Mouse (Mus musculus) liver, embryonic 14.5 days (tissue): ENCODE data around the gene Ddit4. TPM values are rescaled to one million over a fixed set of nuclear protein-coding genes. Genes with fewer than 3 reads are reported as not detected.
A peak's percentile ranks its signal among the peaks of the same experiment; 100 is the strongest.

ENCODE experiments used
- ATAC-seq: fragments of 200-750 bp; cut with Nextera tagmentation; 2 replicates; pipeline ENCODE4 v1.8.0; 2017; ENCODE audit warnings: moderate number of reproducible peaks, mild to moderate bottlenecking, moderate library complexity; ENCODE audit not compliant: insufficient read depth
- DNase-seq, 3 experiments: peaks; one replicate each; pipeline ENCODE4 v3.0.0-alpha.2; 2012 to 2013; ENCODE audit warnings: low read depth in 3 of 3, low spot score in 3 of 3
- H3K27ac ChIP-seq: fragments of 300-500 bp; sonication (generic); 2 replicates; pipeline ENCODE4 v1.5.1; 2014; ENCODE audit warnings: moderate library complexity, mild to moderate bottlenecking, control low read depth, inconsistent platforms
- H3K27me3 ChIP-seq: fragments of 300-500 bp; sonication (generic); 2 replicates; pipeline ENCODE4 v1.6.1; 2014; ENCODE audit warnings: mild to moderate bottlenecking, low read length, moderate library complexity; ENCODE audit not compliant: control insufficient read depth, insufficient read depth
- H3K36me3 ChIP-seq: fragments of 300-500 bp; sonication (generic); replicated peaks from 2 replicates; pipeline ENCODE4 v1.6.1; 2014; ENCODE audit warnings: low read depth; ENCODE audit not compliant: control insufficient read depth, insufficient read depth
- H3K4me1 ChIP-seq, 2 experiments: fragments of 200-500 bp in 1 of 2; fragments of 300-500 bp in 1 of 2; sonication (generic) in 1 of 2; replicated peaks; 2 replicates each; pipeline ENCODE4 v1.6.1; 2012 to 2014; ENCODE audit warnings: antibody characterized with exemption in 1 of 2, inconsistent platforms in 1 of 2, low read length in 1 of 2; ENCODE audit not compliant: control insufficient read depth in 2 of 2, insufficient read depth in 2 of 2
- H3K4me2 ChIP-seq: fragments of 300-500 bp; sonication (generic); 2 replicates; pipeline ENCODE4 v1.6.1; 2014; ENCODE audit warnings: low read depth, mild to moderate bottlenecking, control low read depth, moderate library complexity
- H3K4me3 ChIP-seq, 2 experiments: fragments of 200-500 bp in 1 of 2; fragments of 300-500 bp in 1 of 2; sonication (generic) in 1 of 2; 2 replicates each; pipeline ENCODE4 v1.5.1; 2012 to 2014; ENCODE audit warnings: low read depth in 2 of 2, low read length in 2 of 2, mild to moderate bottlenecking in 2 of 2, control low read depth in 1 of 2, inconsistent platforms in 1 of 2, moderate library complexity in 1 of 2; ENCODE audit not compliant: insufficient read depth in 1 of 2
- H3K9ac ChIP-seq: fragments of 300-500 bp; sonication (generic); replicated peaks from 2 replicates; pipeline ENCODE4 v1.6.1; 2014; ENCODE audit warnings: mild to moderate bottlenecking, control low read depth, moderate library complexity
- H3K9me3 ChIP-seq: fragments of 300-500 bp; sonication (generic); 2 replicates; pipeline ENCODE4 v1.6.1; 2016; ENCODE audit warnings: low read length, mixed read lengths; ENCODE audit not compliant: control insufficient read depth
- CTCF ChIP-seq: IDR thresholded peaks from 2 replicates; pipeline ENCODE4 v1.5.1; 2016; ENCODE audit warnings: antibody characterized with exemption, low read depth, control low read depth
- EP300 ChIP-seq: IDR thresholded peaks from 2 replicates; pipeline ENCODE4 v1.6.1; 2016; ENCODE audit warnings: antibody characterized with exemption, low read depth
- WGBS: fragments of 180-500 bp; shearing (Covaris S2); extraction: QIAGEN DNeasy Blood & Tissue Kit; methylation state at CpG from one replicate; pipeline ENCODE4 v1.1.7; 2014; ENCODE audit not compliant: insufficient replicate concordance; 5-methylcytosine and 5-hydroxymethylcytosine counted together
- polyA plus RNA-seq, 2 experiments: library from polyadenylated mRNA; depleted of rRNA in 1 of 2; stranded (reverse) in 1 of 2; unstranded in 1 of 2; fragments of >200 nt; fragmentation: Nextera tagmentation in 1 of 2; extraction: Ambion mirVana in 1 of 2; gene quantifications; 2 replicates each; pipeline versions ENCODE4 v1.2.1 to v1.2.3; 2012 to 2014

The Ddit4 gene
- polyA plus RNA-seq, 2 experiments: 0.39 to 3.3 TPM

DNA sequence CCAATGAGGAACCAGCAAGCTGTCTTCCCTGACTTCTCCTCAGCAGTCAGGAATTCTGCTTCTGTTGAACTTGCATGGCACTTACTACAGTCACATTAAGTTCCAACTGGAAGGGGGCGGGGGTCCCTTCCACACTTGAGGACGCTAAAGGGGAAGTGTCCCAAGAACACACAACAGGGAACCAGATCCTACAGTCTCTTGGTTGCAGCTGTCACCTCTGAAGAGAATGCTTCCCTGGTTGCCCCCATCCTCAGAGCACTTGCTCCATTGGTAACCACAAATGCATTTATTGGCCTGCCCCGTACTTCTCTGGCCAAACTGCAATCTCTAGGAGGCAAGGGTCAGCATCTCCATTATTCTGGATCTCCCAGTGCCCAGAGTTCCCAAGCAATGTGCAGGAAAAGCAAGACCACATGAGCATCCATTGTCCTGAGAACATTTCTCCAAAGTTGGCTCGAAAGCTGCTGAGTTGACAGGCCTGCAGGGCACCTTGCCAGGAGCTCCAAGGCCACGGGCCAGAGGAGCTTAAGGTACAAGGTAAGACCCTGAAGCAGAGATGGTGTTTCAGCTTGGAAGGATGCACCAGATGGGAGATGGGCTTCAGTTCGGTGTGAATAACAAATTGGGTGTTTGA lies 15.8 kb upstream of the Ddit4 start:
- DNase-seq: no peak

GRCm38 (mm10) chr10:59966743-59967142 lies 15.1 kb upstream of the Ddit4 start:
- TF ChIP-seq CTCF: peak; percentile 54
- TF ChIP-seq EP300: no peak
- no peaks in the 10 kb centered on the region; the same call in none of the 2 replicates for H3K27me3 ChIP-seq

More for the DNA sequence above, 15.8 kb upstream of the Ddit4 start:
- TF ChIP-seq EP300 (no peak), CTCF (no peak)
- peaks cover 0 to 15% of the 10 kb centered on the region in 2 experiments for H3K4me1 ChIP-seq
- no peak overlapping the region for H3K9ac ChIP-seq
- ATAC-seq: no peak
- H3K4me3 ChIP-seq: no peak overlapping the region
- no peak overlapping the region for H3K27ac ChIP-seq
- no peak overlapping the region for H3K4me2 ChIP-seq
- H3K36me3 ChIP-seq: no peaks in the 10 kb centered on the region
- 51% methylated on average over 6 of the region's 6 CpGs for WGBS
- no peaks in the 10 kb centered on the region; the same call in none of the 2 replicates for H3K27me3 ChIP-seq
- no peaks in the 10 kb centered on the region for H3K9me3 ChIP-seq

GRCm38 (mm10) chr10:59965788-59966187 lies 14.2 kb upstream of the Ddit4 start:
- peaks cover 0 to 11% of the 10 kb centered on the region in 2 experiments for H3K4me1 ChIP-seq
- no peaks in the 10 kb centered on the region for H3K36me3 ChIP-seq
- no peak for ATAC-seq
- TF ChIP-seq CTCF (no peak), EP300 (no peak)
- no peak overlapping the region for H3K4me2 ChIP-seq
- H3K27me3 ChIP-seq: no peaks in the 10 kb centered on the region; the same call in none of the 2 replicates
- no peak overlapping the region for H3K9ac ChIP-seq
- WGBS: 85% methylated on average over 8 of the region's 8 CpGs
- no peak for DNase-seq
- no peak overlapping the region for H3K4me3 ChIP-seq
- no peaks in the 10 kb centered on the region for H3K9me3 ChIP-seq
- no peak overlapping the region for H3K27ac ChIP-seq

More at GRCm38 (mm10) chr10:59966743-59967142, 15.1 kb upstream of the Ddit4 start:
- Histone ChIP-seq H3K4me3 (no peak overlapping the region), H3K4me2 (no peak overlapping the region), H3K9me3 (no peaks in the 10 kb centered on the region), H3K36me3 (no peaks in the 10 kb centered on the region), H3K4me1 (peaks cover 0 to 15% of the 10 kb centered on the region in 2 experiments), H3K27ac (no peak overlapping the region), H3K9ac (no peak overlapping the region)
- WGBS: 72% methylated on average over 6 of the region's 6 CpGs
- ATAC-seq: no peak
- no peak for DNase-seq

GRCm38 (mm10) chr10:59965362-59965695 lies 13.7 kb upstream of the Ddit4 start:
- no peaks in the 10 kb centered on the region for H3K9me3 ChIP-seq
- no peak overlapping the region for H3K4me3 ChIP-seq
- DNase-seq (no peak), ATAC-seq (no peak)
- H3K4me1 ChIP-seq: peaks cover 0 to 6% of the 10 kb centered on the region in 2 experiments
- H3K27ac ChIP-seq: no peak overlapping the region
- H3K27me3 ChIP-seq: no peaks in the 10 kb centered on the region; the same call in none of the 2 replicates
- no peak overlapping the region for H3K9ac ChIP-seq
- H3K4me2 ChIP-seq: no peak overlapping the region
- H3K36me3 ChIP-seq: no peaks in the 10 kb centered on the region
- WGBS: 56% methylated on average over 9 of the region's 9 CpGs
- TF ChIP-seq EP300 (no peak), CTCF (no peak)

- WGBS: 25% methylated on average over 21 of the region's 23 CpGs
- ATAC-seq (no peak), DNase-seq (no peak)
- Histone ChIP-seq H3K27ac (no peak overlapping the region), H3K4me3 (no peak overlapping the region), H3K9me3 (no peaks in the 10 kb centered on the region), H3K4me2 (no peak overlapping the region), H3K4me1 (peaks cover 0 to 3% of the 10 kb centered on the region in 2 experiments; a peak in 2 of 4 replicates), H3K36me3 (no peaks in the 10 kb centered on the region), H3K27me3 (no peaks in the 10 kb centered on the region; the same call in 1 of the 2 replicates), H3K9ac (no peak overlapping the region)
- no peak for TF ChIP-seq EP300
- no peak for TF ChIP-seq CTCF
Measured at GRCm38 (mm10) chr10:59964504-59965361, 13.1 kb upstream of the Ddit4 start.
